ENCODE assay signal across 15 mouse cellular contexts in genomic region chr6:115681066-115681465, GRCm38 (mm10).
"Had no signal": no experiment of that assay in that cellular context is flagged by ENCODE, and none has a peak within 500 bp of the region (broad histone marks: within the 10 kb centered on the region; RNA-seq: fewer than 3 reads in every experiment).

No protein-coding gene starts in this region.

- ATAC-seq: lung, postnatal 0 days; midbrain, embryonic 16.5 days had no signal

- H3K4me3 ChIP-seq: limb, embryonic 12.5 days; liver, embryonic 13.5 days; midbrain, embryonic 12.5 days; neural tube, embryonic 13.5 days had no signal

- H3K27me3 ChIP-seq: limb, embryonic 12.5 days; liver, embryonic 13.5 days; neural tube, embryonic 13.5 days had no signal

- H3K4me1 ChIP-seq: limb, embryonic 12.5 days; midbrain, embryonic 12.5 days had no signal

- DNase-seq: kidney, adult 8-10 months; kidney, postnatal 36 days; liver; liver, embryonic 13.5 days; lung, adult 18-20 months; lung, postnatal 4 days; retina, postnatal 1 day; right cerebral cortex, postnatal 4 days; spleen, adult 18-20 months; thymus, postnatal 36 days had no signal

- H3K27ac ChIP-seq: limb, embryonic 12.5 days; liver, embryonic 13.5 days; midbrain, embryonic 12.5 days; neural tube, embryonic 13.5 days had no signal

- H3K36me3 ChIP-seq: limb, embryonic 12.5 days; liver, embryonic 13.5 days; midbrain, embryonic 12.5 days; neural tube, embryonic 13.5 days had no signal
